8 mouse cellular contexts compared by ENCODE assay signal in the genomic region with DNA sequence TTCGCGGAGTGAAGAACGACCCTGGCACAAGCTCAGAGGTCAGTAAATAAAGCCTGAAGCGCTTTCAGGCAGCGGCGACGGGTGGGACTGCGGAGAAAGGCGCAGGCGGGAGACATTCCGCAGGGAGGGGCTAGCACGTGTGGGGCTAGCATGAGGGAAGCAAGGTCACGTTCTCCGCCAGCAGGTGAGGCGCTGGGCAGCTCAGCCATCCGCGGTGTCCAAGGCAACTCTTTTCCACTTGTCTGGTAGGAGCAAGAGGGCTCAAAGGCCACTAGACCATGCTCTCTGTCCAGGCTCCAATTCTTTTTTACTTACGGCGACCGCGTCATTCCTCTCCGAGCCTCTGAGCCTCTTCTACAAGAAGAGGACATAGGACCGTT. TPM values are rescaled to one million over a fixed set of nuclear protein-coding genes. Genes with fewer than 3 reads are reported as not detected.
A peak's percentile ranks its signal among the peaks of the same experiment; 100 is the strongest.
DNase-seq lines count a peak whose midpoint lies in the region; ATAC-seq lines count a peak whose summit lies in the region.

No protein-coding gene starts in this region.

- H3K27ac ChIP-seq in forebrain, embryonic 16.5 days (ENCODE audit: low read length) = no peak overlapping the region
- H3K27ac ChIP-seq in hindbrain, embryonic 10.5 days = peak overlapping the region; percentile 75; the same call in 1 of the 2 replicates
- H3K27ac ChIP-seq in macrophage = no peak overlapping the region

- no peaks in the 10 kb centered on the region for H3K79me2 ChIP-seq in macrophage (ENCODE audit: inconsistent target)

- peak overlapping the region; percentile 89 for H3K4me2 ChIP-seq in forebrain, embryonic 16.5 days (ENCODE audit: low read length)

- peak overlapping the region; percentile 62 for H3K9ac ChIP-seq in forebrain, embryonic 16.5 days (replicated peaks; ENCODE audit: low read depth, low read length)

- H3K4me3 ChIP-seq in forebrain, embryonic 16.5 days (replicated peaks; ENCODE audit: low read length) = peak overlapping the region; percentile 65
- H3K4me3 ChIP-seq in hindbrain, embryonic 10.5 days = peak overlapping the region; percentile 62
- peak overlapping the region; percentile 30; the same call in 1 of the 2 replicates for H3K4me3 ChIP-seq in macrophage (ENCODE audit: inconsistent target)

- no peaks in the 10 kb centered on the region for H3K9me3 ChIP-seq in forebrain, embryonic 16.5 days (ENCODE audit: control insufficient read depth, low read length)
- no peaks in the 10 kb centered on the region for H3K9me3 ChIP-seq in hindbrain, embryonic 10.5 days

- peaks cover 12% of the 10 kb centered on the region for H3K4me1 ChIP-seq in forebrain, embryonic 16.5 days (replicated peaks; ENCODE audit: control insufficient read depth, insufficient read depth, low read length)
- peaks cover 39% of the 10 kb centered on the region for H3K4me1 ChIP-seq in hindbrain, embryonic 10.5 days (replicated peaks)

- under 1% methylated on average over 23 of the region's 23 CpGs for WGBS in forebrain, embryonic 16.5 days
- WGBS in hindbrain, embryonic 10.5 days = under 1% methylated on average over 23 of the region's 23 CpGs
- 16% methylated on average over 23 of the region's 23 CpGs for WGBS in macrophage (ENCODE audit: missing documents)

- peak; percentile 63 for DNase-seq in Muller cell, postnatal 12 days (ENCODE audit: inconsistent ontology term)
- DNase-seq in cerebellum, adult 11 months = peak; percentile 61
- peak; percentile 72 for DNase-seq in hindbrain, embryonic 10.5 days (ENCODE audit: low spot score)
- DNase-seq in left cerebral cortex, postnatal 10 days (ENCODE audit: extremely low spot score in 1 of 2, low spot score in 2 of 2) = peak; percentile 34 to 78
- DNase-seq in right cerebral cortex, postnatal 36 days (ENCODE audit: low spot score in 2 of 2) = peak; percentile 26 to 30
- no peak for DNase-seq in natural killer cell, adult 2 months (ENCODE audit: low spot score in 2 of 2)

- intact Hi-C loops in left cerebral cortex, postnatal 10 days (cut with DNase I) = loop anchor here (5.0 kb wide), 1 partner anchor 111 kb away; no protein-coding TSS in a partner anchor

- ATAC-seq in forebrain, embryonic 16.5 days = peak; percentile 37

- 0 out of 2 replicates have a peak, but pooled peaks cover 7% of the 10 kb centered on the region for H3K27me3 ChIP-seq in forebrain, embryonic 16.5 days (replicated peaks; ENCODE audit: control insufficient read depth, insufficient read depth, low read length)
- peaks cover 87% of the 10 kb centered on the region for H3K27me3 ChIP-seq in hindbrain, embryonic 10.5 days (ENCODE audit: insufficient read depth, poor library complexity, severe bottlenecking)

- no peaks in the 10 kb centered on the region for H3K36me3 ChIP-seq in forebrain, embryonic 16.5 days (ENCODE audit: control insufficient read depth, insufficient read depth)
- H3K36me3 ChIP-seq in hindbrain, embryonic 10.5 days = no peaks in the 10 kb centered on the region
- peaks cover under 1% of the 10 kb centered on the region; the same call in 1 of the 2 replicates for H3K36me3 ChIP-seq in macrophage (ENCODE audit: inconsistent target)

RNA-seq across cellular contexts. Expression of gene Fabp3, which starts 0.6 kb away (rescaled TPM):
- 106 and 143 TPM in 2 replicates for polyA plus RNA-seq in forebrain, embryonic 16.5 days (2015; fragmentation: Nextera tagmentation; extraction: Ambion mirVana)
- 12.3 and 33.1 TPM in 2 replicates for polyA plus RNA-seq in hindbrain, embryonic 10.5 days (2016; fragmentation: Nextera tagmentation; extraction: Ambion mirVana)
- 100 to 1,000 TPM; 218 to 234 TPM for total RNA-seq in left cerebral cortex, postnatal 10 days (2021)
- 10 to 100 TPM in 3 of 26 experiments, 1 to 10 TPM in 19, not detected in 4; 1.4 to 13.7 (median 4.2) TPM for total RNA-seq in macrophage (2018; cell fraction: chromatin; rRNA removed)
- 100 to 1,000 TPM in 3 of 26 experiments, 10 to 100 TPM in 23; 19.8 to 138 (median 61.3) TPM for total RNA-seq in macrophage (2018; cell fraction: cytosol; rRNA removed)
- total RNA-seq in macrophage (2018; cell fraction: nucleus; rRNA removed) = 10 to 100 TPM in 20 of 26 experiments, 1 to 10 TPM in 6; 2.0 to 57.3 (median 18.5) TPM
- polyA plus RNA-seq in macrophage (2018) = 18.8 to 65.8 TPM (median 23.5 TPM) in 3 replicates

RNA-seq across cellular contexts. Expression of gene Gm10570, which starts 0.6 kb away (rescaled TPM):
- polyA plus RNA-seq in forebrain, embryonic 16.5 days (2015; fragmentation: Nextera tagmentation; extraction: Ambion mirVana) = 0.92 and 1.3 TPM in 2 replicates
- not detected in 2 replicates for polyA plus RNA-seq in hindbrain, embryonic 10.5 days (2016; fragmentation: Nextera tagmentation; extraction: Ambion mirVana)
- 1 to 10 TPM in 1 of 2 experiments, not detected in 1; 1.8 TPM for total RNA-seq in left cerebral cortex, postnatal 10 days (2021)
- total RNA-seq in macrophage (2018; cell fraction: chromatin; rRNA removed) = not detected
- not detected for total RNA-seq in macrophage (2018; cell fraction: cytosol; rRNA removed)
- not detected for total RNA-seq in macrophage (2018; cell fraction: nucleus; rRNA removed)
- polyA plus RNA-seq in macrophage (2018) = not detected in 3 replicates

RNA-seq across cellular contexts. Expression of gene Serinc2, which starts 28.8 kb away (rescaled TPM):
- polyA plus RNA-seq in forebrain, embryonic 16.5 days (2015; fragmentation: Nextera tagmentation; extraction: Ambion mirVana) = 80.2 and 80.9 TPM in 2 replicates
- polyA plus RNA-seq in hindbrain, embryonic 10.5 days (2016; fragmentation: Nextera tagmentation; extraction: Ambion mirVana) = 53.1 and 65.7 TPM in 2 replicates
- total RNA-seq in left cerebral cortex, postnatal 10 days (2021) = 1 to 10 TPM; 2.9 to 3.1 TPM
- total RNA-seq in macrophage (2018; cell fraction: chromatin; rRNA removed) = under 1 TPM in 1 of 26 experiments, not detected in 25; 0.35 TPM
- not detected for total RNA-seq in macrophage (2018; cell fraction: cytosol; rRNA removed)
- not detected for total RNA-seq in macrophage (2018; cell fraction: nucleus; rRNA removed)
- not detected in 3 replicates for polyA plus RNA-seq in macrophage (2018)

RNA-seq across cellular contexts. Expression of gene Zcchc17, which starts 51.9 kb away (rescaled TPM):
- 76.1 and 81.9 TPM in 2 replicates for polyA plus RNA-seq in forebrain, embryonic 16.5 days (2015; fragmentation: Nextera tagmentation; extraction: Ambion mirVana)
- 70.6 and 70.8 TPM in 2 replicates for polyA plus RNA-seq in hindbrain, embryonic 10.5 days (2016; fragmentation: Nextera tagmentation; extraction: Ambion mirVana)
- total RNA-seq in left cerebral cortex, postnatal 10 days (2021) = 10 to 100 TPM; 49.0 to 54.6 TPM
- 10 to 100 TPM in 17 of 26 experiments, 1 to 10 TPM in 9; 4.0 to 22.6 (median 12.6) TPM for total RNA-seq in macrophage (2018; cell fraction: chromatin; rRNA removed)
- total RNA-seq in macrophage (2018; cell fraction: cytosol; rRNA removed) = 10 to 100 TPM; 11.9 to 28.3 (median 19.9) TPM
- 10 to 100 TPM in 12 of 26 experiments, 1 to 10 TPM in 14; 5.3 to 23.1 (median 9.1) TPM for total RNA-seq in macrophage (2018; cell fraction: nucleus; rRNA removed)
- 18.6 to 32.0 TPM (median 25.5 TPM) in 3 replicates for polyA plus RNA-seq in macrophage (2018)

RNA-seq across cellular contexts. Expression of gene Snrnp40, which starts 52.1 kb away (rescaled TPM):
- 125 and 126 TPM in 2 replicates for polyA plus RNA-seq in forebrain, embryonic 16.5 days (2015; fragmentation: Nextera tagmentation; extraction: Ambion mirVana)
- polyA plus RNA-seq in hindbrain, embryonic 10.5 days (2016; fragmentation: Nextera tagmentation; extraction: Ambion mirVana) = 204 and 221 TPM in 2 replicates
- 10 to 100 TPM; 30.2 to 34.4 TPM for total RNA-seq in left cerebral cortex, postnatal 10 days (2021)
- total RNA-seq in macrophage (2018; cell fraction: chromatin; rRNA removed) = 10 to 100 TPM; 20.3 to 55.8 (median 45.1) TPM
- 10 to 100 TPM; 13.5 to 24.6 (median 19.6) TPM for total RNA-seq in macrophage (2018; cell fraction: cytosol; rRNA removed)
- total RNA-seq in macrophage (2018; cell fraction: nucleus; rRNA removed) = 10 to 100 TPM; 13.4 to 48.1 (median 24.0) TPM
- 16.4 to 36.1 TPM (median 19.1 TPM) in 3 replicates for polyA plus RNA-seq in macrophage (2018)

Comparison
In these comparisons a context has a peak if more than half of its experiments do, and no peak if none do; other contexts are left out.
1. DNase-seq: peak in Muller cell, postnatal 12 days (single experiment), cerebellum, adult 11 months (single experiment), hindbrain, embryonic 10.5 days (single experiment), left cerebral cortex, postnatal 10 days (2 of 2) and right cerebral cortex, postnatal 36 days (2 of 2); none in natural killer cell, adult 2 months (0 of 2).
2. RNA of gene Serinc2, which starts 28.8 kb away (polyA plus RNA-seq): 80.2 to 80.9 TPM in forebrain, embryonic 16.5 days and 53.1 to 65.7 TPM in hindbrain, embryonic 10.5 days; not detected in macrophage; every median in the first group is over 10 times any median in the second.
3. Peak in every context shown above with its lines, with median percentiles within 50 percentile points of each other: H3K4me3 ChIP-seq.